Mouse (Mus musculus) cerebellum, adult 18-20 months (tissue): ENCODE data around the gene Apol7a.

Experiments used
- DNase-seq, 2 experiments: peaks; one replicate each; pipeline ENCODE4 v3.0.0; 2021

Apol7a gene

GRCm38 (mm10) chr15:77370588-77370987 lies 28.3 kb downstream of the Apol7a start:
- DNase-seq = no peak

DNA sequence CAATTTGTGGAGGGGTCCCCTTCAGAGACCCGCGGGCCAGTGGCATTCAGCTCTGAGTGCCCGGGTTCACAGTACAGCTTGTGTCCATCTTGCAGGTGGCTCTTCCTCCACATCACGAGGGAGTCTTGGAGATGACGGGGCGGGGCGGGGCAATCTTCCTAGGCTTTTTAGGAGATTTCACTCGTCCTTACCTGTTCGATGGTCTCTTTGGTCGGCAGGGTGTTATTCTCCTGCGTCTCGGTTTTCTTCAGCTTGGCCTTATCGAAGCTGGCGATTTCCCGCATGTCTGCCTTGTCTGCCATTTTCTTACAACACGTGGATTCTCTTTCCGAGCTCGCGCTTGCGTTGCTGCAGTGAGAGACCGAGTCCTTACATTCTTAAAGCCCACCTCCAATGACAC lies 28.9 kb downstream of the Apol7a start:
- no peak for DNase-seq

DNA sequence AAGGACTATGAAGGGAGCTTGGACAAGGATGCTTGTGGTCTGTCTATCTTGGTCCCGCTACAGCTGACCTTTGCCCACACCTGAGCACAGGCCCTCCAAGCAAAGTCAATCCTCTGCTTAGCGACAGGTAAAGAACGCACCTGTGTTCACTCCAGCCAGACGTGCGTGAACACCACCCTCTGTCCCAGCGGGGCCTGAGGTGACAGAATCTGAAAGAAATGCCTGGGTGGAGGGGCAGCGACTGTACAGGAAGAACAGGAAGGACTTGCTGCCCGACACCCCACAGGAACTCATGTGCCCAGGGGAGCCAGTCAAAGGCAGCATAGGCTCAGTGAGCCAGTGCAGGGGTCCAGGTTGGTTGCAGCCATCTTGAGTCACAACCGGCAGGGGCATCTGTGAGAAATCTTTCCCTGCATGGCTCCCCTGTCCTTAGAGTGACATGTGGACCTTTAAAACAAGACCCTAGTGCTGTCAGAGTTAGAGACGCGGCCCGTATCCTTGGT lies 30.0 kb downstream of the Apol7a start:
- peak in 1 of 2 experiments; percentile 23 for DNase-seq

GRCm38 (mm10) chr15:77368148-77368547 lies 30.8 kb downstream of the Apol7a start:
- DNase-seq = peak; percentile 97

DNA sequence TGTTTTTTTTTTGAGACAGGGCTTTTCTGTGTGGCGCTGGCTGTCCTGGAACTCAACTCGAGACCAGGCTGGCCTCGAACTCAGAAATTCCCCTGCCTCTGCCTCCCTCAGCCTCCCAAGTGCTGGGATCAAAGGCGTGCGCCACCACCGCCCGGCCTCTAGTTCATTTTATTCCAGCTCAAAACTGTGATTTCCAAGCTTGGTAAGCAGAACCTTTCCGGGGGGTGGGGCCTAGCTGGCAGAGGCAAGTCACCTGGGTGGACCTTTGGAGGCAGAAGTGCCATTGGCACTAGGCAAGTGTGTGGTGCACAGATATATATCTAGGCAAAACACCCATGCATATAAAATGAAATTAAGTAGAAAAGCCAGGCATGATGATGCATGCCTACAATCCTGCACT lies 31.4 kb downstream of the Apol7a start:
- DNase-seq = peak in 1 of 2 experiments; percentile 41

- peak; percentile 89 for DNase-seq
Observed at GRCm38 (mm10) chr15:77366706-77367484, 32.0 kb downstream of the Apol7a start.

GRCm38 (mm10) chr15:77365700-77366570 lies 33.0 kb downstream of the Apol7a start:
- peak; percentile 50 to 52 for DNase-seq

GRCm38 (mm10) chr15:77364026-77364425 lies 34.9 kb downstream of the Apol7a start:
- no peak for DNase-seq

- DNase-seq = no peak
Observed at GRCm38 (mm10) chr15:77363578-77363977, 35.3 kb downstream of the Apol7a start.

- no peak for DNase-seq
Observed at GRCm38 (mm10) chr15:77362952-77363351, 36.0 kb downstream of the Apol7a start.

- no peak for DNase-seq
Observed at GRCm38 (mm10) chr15:77359905-77360304, 39.0 kb downstream of the Apol7a start.

DNA sequence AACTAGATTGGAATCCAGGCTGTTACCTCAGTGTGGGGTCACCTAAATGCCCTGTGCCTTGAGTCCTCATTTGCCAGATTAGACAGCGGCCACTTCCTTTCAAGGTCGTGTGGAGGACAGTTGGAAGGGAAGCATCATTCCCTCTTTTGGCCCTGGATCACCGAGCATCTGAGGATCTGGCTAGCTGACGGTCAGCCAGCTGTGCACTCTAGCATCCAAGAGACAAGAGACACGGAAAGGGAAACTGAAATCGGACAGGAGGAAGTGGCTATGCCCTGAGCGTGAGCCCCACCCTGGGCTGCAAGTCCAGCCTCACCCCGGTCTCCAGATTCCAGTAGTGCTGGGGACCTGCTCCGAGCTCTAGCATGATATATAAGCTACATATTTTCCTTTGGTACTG lies 39.4 kb downstream of the Apol7a start:
- DNase-seq = no peak

DNA sequence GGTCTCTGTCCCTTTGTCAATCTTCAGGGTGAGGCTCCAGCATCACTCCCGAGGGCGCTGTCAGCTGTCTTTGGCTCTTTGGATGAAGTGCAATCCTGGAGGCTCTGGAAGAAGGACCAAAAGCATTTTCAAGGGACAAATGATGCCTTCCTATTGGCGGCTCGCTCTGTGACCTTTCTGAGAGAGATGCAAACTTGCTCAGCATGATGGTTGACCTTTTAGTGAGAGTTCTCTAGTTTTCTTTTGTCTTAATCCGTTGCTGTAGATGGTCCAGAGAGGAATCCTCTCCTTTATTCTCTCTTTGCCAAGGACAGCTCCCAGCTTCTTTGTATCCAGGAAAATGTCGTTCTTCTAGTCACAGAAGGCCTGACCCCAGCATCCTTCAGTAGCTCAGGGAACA lies 39.8 kb downstream of the Apol7a start:
- no peak for DNase-seq

- DNase-seq = peak; percentile 93
Observed at GRCm38 (mm10) chr15:77358320-77359040, 40.4 kb downstream of the Apol7a start.

DNA sequence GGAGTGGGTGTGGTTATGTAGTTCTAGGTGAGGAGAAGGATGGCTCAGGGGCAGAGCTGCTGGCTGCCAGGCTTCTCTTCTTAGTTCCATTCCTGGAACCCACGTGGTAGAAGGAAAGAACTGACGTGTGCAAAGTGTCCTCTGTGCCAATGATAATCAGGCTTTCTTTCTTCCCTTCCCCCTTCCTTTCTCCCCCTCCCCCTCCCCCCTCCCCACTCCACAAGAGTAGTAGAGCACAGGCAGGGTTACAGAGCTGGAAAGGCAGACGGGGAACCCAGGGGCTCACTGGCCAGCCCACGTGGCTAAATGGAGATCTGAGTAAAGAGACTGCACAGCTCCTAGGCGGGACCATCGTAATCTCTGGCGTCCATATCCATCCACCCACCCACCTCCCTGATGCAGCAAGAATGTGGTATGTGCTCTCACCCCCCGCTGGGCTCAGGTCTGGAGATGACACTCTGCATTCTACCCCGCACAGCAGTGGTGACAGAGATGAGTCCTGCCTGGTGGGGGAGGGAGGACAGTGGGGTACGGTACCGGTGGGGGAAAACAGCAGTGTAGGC lies 42.6 kb downstream of the Apol7a start:
- no peak for DNase-seq

DNA sequence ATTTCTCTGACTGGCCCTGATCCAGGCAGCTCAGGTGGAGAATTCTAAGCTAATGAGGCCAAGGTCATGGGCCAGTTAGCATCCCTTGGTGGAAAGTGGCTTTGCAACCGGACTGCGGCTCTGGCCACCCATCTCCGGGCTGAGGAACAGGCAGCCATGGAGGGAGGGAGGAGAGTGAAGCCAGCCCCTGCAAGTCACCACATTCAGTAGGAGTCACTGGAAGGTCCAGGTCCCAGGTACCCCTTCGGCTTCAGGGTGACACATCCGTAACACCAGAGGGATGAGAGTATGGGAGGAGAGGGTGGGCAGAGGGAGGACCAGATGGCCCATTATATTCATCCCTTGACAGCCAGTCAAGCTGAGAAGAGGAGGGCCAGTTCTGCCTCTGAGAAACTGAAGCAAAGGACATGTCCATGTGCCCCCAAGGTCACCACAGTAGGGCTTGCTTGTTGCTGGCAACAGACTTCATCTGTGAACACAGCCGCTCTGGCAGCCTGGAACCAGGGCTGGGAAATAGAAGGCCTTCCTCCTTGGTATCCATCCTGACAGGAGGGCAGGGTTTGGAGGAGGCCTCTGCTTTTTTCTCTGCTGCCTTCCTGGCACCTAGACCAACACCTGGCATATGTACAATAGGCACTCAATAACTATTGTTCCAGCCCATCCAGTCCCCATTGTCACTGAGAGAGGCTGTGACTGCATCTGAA lies 43.9 kb downstream of the Apol7a start:
- DNase-seq = peak; percentile 58 to 60

DNA sequence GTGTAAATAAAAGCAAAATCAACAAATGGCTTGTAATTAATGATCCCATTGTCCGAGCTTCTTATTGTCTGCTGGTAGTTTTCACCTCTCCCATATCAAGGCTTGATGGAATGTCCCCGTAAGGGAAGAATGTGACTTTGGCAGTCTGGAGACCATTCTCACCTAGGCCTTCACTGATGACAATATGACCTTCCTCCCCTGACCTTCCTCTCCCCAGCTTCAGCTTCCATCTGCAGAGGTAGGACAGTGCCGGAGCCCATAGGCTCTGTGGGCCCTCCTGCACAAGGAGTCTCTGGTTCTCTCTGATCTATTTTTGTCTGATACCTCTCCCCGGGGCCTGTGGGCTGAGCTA lies 44.4 kb downstream of the Apol7a start:
- DNase-seq = no peak

- no peak for DNase-seq
Observed at GRCm38 (mm10) chr15:77353764-77354163, 45.1 kb downstream of the Apol7a start.

- DNase-seq = no peak
Observed at GRCm38 (mm10) chr15:77352863-77353262, 46.0 kb downstream of the Apol7a start.

DNA sequence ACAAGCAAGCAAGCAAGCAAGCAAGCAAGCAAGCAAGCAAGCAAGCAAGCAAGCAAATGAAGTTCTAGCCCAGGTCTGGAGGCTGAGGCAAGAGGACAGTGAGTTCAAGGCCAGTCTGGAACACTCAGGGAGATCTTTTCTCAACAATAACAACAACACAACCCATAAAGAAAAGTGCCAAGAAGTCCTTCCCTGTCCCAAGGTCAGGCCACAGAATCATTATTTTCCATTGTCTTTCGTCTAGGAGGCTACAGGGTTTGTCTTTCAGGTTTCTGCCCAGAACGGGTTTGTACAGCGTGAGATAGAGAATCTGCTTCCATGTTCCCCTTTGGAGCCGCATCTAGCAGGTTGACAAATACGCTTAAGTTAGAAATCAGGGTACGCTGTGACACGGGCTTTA lies 48.8 kb downstream of the Apol7a start:
- no peak for DNase-seq

- DNase-seq = no peak
Observed at GRCm38 (mm10) chr15:77348146-77348545, 50.8 kb downstream of the Apol7a start.
